Comparison of ENCODE assay signal across 7 mouse cellular contexts in the genomic region with DNA sequence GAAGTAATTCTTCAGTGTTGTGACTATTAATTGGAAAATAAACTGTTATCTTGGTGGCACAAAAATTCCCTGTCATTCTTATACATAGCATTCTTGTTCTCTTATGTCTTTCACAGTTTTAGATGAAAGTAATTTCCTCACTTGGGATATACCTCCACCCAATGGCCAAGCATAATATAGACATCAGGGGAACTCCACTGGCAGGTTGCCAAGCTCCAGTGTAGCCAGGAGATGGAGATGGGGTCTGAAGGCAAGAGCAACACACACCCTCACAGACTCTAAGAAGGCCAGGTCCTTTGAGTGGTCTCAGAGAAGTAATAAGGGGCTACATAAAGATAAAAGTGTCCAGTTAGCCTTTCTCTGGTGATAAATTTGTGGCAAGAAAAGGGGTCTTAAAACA. TPM values are rescaled to one million over a fixed set of nuclear protein-coding genes. Genes with fewer than 3 reads are reported as not detected.
DNase-seq lines count a peak whose midpoint lies in the region; ATAC-seq lines count a peak whose summit lies in the region.

No protein-coding gene starts in this region.

- peaks cover 4% of the 10 kb centered on the region; the same call in 1 of the 2 replicates for H3K4me1 ChIP-seq in hindbrain, embryonic 16.5 days (ENCODE audit: control insufficient read depth, insufficient read depth, low read depth, low read length)
- peaks cover 13% of the 10 kb centered on the region for H3K4me1 ChIP-seq in midbrain, embryonic 13.5 days (replicated peaks)

- no peaks in the 10 kb centered on the region for H3K27me3 ChIP-seq in hindbrain, embryonic 16.5 days (replicated peaks; ENCODE audit: control insufficient read depth, insufficient read depth, low read length)
- peaks cover 3% of the 10 kb centered on the region; the same call in 1 of the 2 replicates for H3K27me3 ChIP-seq in midbrain, embryonic 13.5 days

- DNase-seq in 416B (ENCODE audit: low read depth) (peak; percentile 77), A20 (ENCODE audit: low read depth, low spot score) (peak; percentile 4)
- DNase-seq in lung, postnatal 25 days (ENCODE audit: low spot score) = no peak
- no peak for DNase-seq in lung, postnatal 14 days

- no peak overlapping the region for H3K4me3 ChIP-seq in hindbrain, embryonic 16.5 days (ENCODE audit: low read length)
- H3K4me3 ChIP-seq in midbrain, embryonic 13.5 days (replicated peaks) = peak overlapping the region; percentile 2; the same call in 1 of the 2 replicates

- no peak for ATAC-seq in hindbrain, embryonic 16.5 days
- no peak for ATAC-seq in midbrain, embryonic 13.5 days
- no peak for ATAC-seq in erythroblast, adult 5-6 weeks (replicated peaks; ENCODE audit: low FRiP score, poor library complexity, severe bottlenecking)

- H3K4me2 ChIP-seq in hindbrain, embryonic 16.5 days (ENCODE audit: low read length) = peak overlapping the region; percentile 41
- H3K4me2 ChIP-seq in midbrain, embryonic 13.5 days (replicated peaks) = 0 out of 2 replicates have a peak overlapping the region, but pooled peaks have one; percentile 20

- H3K27ac ChIP-seq in hindbrain, embryonic 16.5 days (ENCODE audit: low read depth, low read length) = no peak overlapping the region
- H3K27ac ChIP-seq in midbrain, embryonic 13.5 days = no peak overlapping the region

- no peaks in the 10 kb centered on the region for H3K9me3 ChIP-seq in hindbrain, embryonic 16.5 days (ENCODE audit: control insufficient read depth, low read length)
- H3K9me3 ChIP-seq in midbrain, embryonic 13.5 days = no peaks in the 10 kb centered on the region

- H3K9ac ChIP-seq in hindbrain, embryonic 16.5 days (ENCODE audit: low read depth, low read length) = no peak overlapping the region
- H3K9ac ChIP-seq in midbrain, embryonic 13.5 days (replicated peaks) = no peak overlapping the region

- H3K36me3 ChIP-seq in hindbrain, embryonic 16.5 days (ENCODE audit: control insufficient read depth, insufficient read depth, low read length) = no peaks in the 10 kb centered on the region
- H3K36me3 ChIP-seq in midbrain, embryonic 13.5 days = no peaks in the 10 kb centered on the region

RNA-seq across cellular contexts. Expression of a gene that starts 3.2 kb away (rescaled TPM):
- 52.8 and 62.9 TPM in 2 replicates for polyA plus RNA-seq in hindbrain, embryonic 16.5 days (2015; fragmentation: Nextera tagmentation; extraction: Ambion mirVana)
- polyA plus RNA-seq in midbrain, embryonic 13.5 days (2015; fragmentation: Nextera tagmentation; extraction: Ambion mirVana) = 45.9 and 46.6 TPM in 2 replicates
- total RNA-seq in erythroblast, adult 5-6 weeks (2015; ENCODE audit: low replicate concordance) = not detected in 2 replicates
- total RNA-seq in erythroblast, adult 5-6 weeks (2017; ENCODE audit: low replicate concordance) = not detected in 2 replicates

Comparison
In these comparisons a context has a peak if more than half of its experiments do, and no peak if none do; other contexts are left out.
1. DNase-seq: peak in 416B (single experiment) and A20 (single experiment); none in lung, postnatal 25 days (single experiment) and lung, postnatal 14 days (single experiment).